Mouse (Mus musculus) ES-E14 (cell line): ENCODE data around the gene Chtf18. TPM values are rescaled to one million over a fixed set of nuclear protein-coding genes. Genes with fewer than 3 reads are reported as not detected.

Experiments used
- DNase-seq: peaks from one replicate; pipeline ENCODE4 v3.0.0-alpha.2; 2013; ENCODE audit warnings: low read depth, low spot score
- H3K27ac ChIP-seq: 2 replicates; pipeline ENCODE4 v1.5.1; 2012; ENCODE audit warnings: low read depth, mild to moderate bottlenecking, low read length, moderate library complexity, mixed read lengths; ENCODE audit not compliant: poor library complexity, insufficient read depth, severe bottlenecking
- H3K36me3 ChIP-seq: 2 replicates; pipeline ENCODE4 v1.6.1; 2012; ENCODE audit warnings: mild to moderate bottlenecking, low read length, moderate library complexity, mixed read lengths; ENCODE audit not compliant: control insufficient read depth, poor library complexity, insufficient read depth, severe bottlenecking
- H3K4me1 ChIP-seq, 2 experiments: fragments of 150-350 bp in 1 of 2; sonication (generic) in 1 of 2; 2 replicates each; pipeline ENCODE4 v1.6.1; 2012; ENCODE audit warnings: low read length in 2 of 2, mild to moderate bottlenecking in 1 of 2, mixed read lengths in 1 of 2; ENCODE audit not compliant: control insufficient read depth in 2 of 2, insufficient read depth in 2 of 2, poor library complexity in 1 of 2
- H3K4me3 ChIP-seq, 2 experiments: fragments of 150-350 bp in 1 of 2; sonication (generic) in 1 of 2; 2 replicates each; pipeline ENCODE4 v1.5.1; 2012; ENCODE audit warnings: low read length in 2 of 2, low read depth in 1 of 2, mild to moderate bottlenecking in 1 of 2, mixed read lengths in 1 of 2; ENCODE audit not compliant: insufficient read depth in 1 of 2, poor library complexity in 1 of 2, severe bottlenecking in 1 of 2
- H3K9ac ChIP-seq: 2 replicates; pipeline ENCODE4 v1.6.1; 2012; ENCODE audit warnings: low read depth, mild to moderate bottlenecking, low read length, mixed read lengths; ENCODE audit not compliant: poor library complexity, insufficient read depth, severe bottlenecking
- H3K9me3 ChIP-seq: fragments of 150-350 bp; sonication (generic); 2 replicates; pipeline ENCODE4 v1.6.1; 2012; ENCODE audit warnings: low read depth, mild to moderate bottlenecking, low read length; ENCODE audit not compliant: control insufficient read depth, insufficient read depth
- CHD2 ChIP-seq: IDR thresholded peaks from 2 replicates; pipeline ENCODE4 v1.6.1; 2014; ENCODE audit warnings: mild to moderate bottlenecking, low read depth, low read length, inconsistent platforms
- HCFC1 ChIP-seq: IDR thresholded peaks from 2 replicates; pipeline ENCODE4 v1.6.1; 2012; ENCODE audit warnings: low read length, inconsistent platforms, borderline replicate concordance; ENCODE audit not compliant: insufficient read depth
- MAFK ChIP-seq: IDR thresholded peaks from 2 replicates; pipeline ENCODE4 v1.6.1; 2014; ENCODE audit warnings: mild to moderate bottlenecking, low read depth, low read length, inconsistent platforms; ENCODE audit not compliant: insufficient read depth
- ZC3H11A ChIP-seq: IDR thresholded peaks from 2 replicates; pipeline ENCODE4 v1.6.1; 2012; ENCODE audit warnings: low read depth, mild to moderate bottlenecking, inconsistent platforms, low read length, borderline replicate concordance
- ZNF384 ChIP-seq: IDR thresholded peaks from 2 replicates; pipeline ENCODE4 v1.6.1; 2012; ENCODE audit warnings: low read depth, low read length, inconsistent platforms
- in situ Hi-C, 2 experiments: fragments of 600-800 bp; cut with MboI; formaldehyde crosslinking; loops; one replicate each; pipeline ENCODE4 v1.15.1; 2025; ENCODE audit warnings: low sequenced_read_pairs in 2 of 2, inconsistent platforms in 1 of 2; ENCODE audit not compliant: unreplicated experiment in 2 of 2
- total RNA-seq: library from RNA; depleted of rRNA; stranded (reverse); fragments of 300-350 nt; gene quantifications from 2 replicates; pipeline ENCODE4 v1.2.3, GENCODE M21; 2012; rRNA removed

Gene Chtf18
- total RNA-seq, result 102 and 151 TPM in 2 replicates

DNA sequence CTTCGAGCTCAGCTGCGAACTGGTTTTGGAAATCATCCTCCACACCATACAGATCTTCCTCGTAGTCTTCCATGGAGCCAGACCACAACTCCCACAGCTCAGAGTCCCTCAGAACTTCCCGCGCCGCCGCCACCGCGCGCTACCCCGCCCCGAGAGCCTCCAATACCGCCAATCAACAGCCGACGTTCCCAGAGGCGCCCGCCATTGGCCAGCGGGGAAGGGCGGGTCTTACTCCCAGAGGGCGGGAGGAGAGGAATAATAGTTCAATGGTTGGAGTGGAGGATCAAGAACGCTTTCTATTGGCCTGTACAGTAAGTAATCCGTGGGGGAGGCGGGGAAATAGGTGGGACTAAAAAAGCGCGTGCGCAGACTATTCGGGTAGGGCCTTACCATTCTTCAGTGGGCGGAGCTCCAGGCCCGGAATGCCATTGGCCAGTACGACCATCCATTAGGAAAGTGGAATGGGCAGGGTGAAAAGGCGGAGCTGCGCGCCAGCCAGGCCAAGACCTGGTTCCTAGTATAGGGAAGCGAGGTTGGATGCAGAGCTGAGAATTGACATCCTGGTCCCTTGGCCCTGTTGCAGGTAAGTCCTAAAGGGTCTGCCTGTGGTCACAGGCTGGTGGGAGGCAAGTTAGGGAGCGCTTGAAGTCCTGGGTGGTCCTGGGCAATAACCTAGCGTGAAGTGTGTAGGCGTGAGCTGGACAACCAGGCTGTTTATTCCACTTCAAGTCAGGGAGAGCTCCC, at the start of gene Chtf18, which contains the start of gene Rpusd1:
Chtf18 (minus strand) TSS at position 155 of the 744 bp plus-strand sequence.
Rpusd1 (plus strand) TSS at position 406 of the 744 bp plus-strand sequence.
- H3K4me3 ChIP-seq, result peak within 1 kb of the TSS; percentile 84 to 98
- H3K36me3 ChIP-seq, result peaks cover 27% of the 10 kb centered on the region
- peak within 1 kb of the TSS; percentile 93 for H3K9ac ChIP-seq
- H3K4me1 ChIP-seq, result peaks cover 4 to 24% of the 10 kb centered on the region in 2 experiments; a peak in 2 of 4 replicates
- no peaks in the 10 kb centered on the region for H3K9me3 ChIP-seq
- no peak for TF ChIP-seq HCFC1
- no peak for TF ChIP-seq ZNF384
- TF ChIP-seq CHD2, result no peak; the same call in 1 of the 2 replicates
- no peak for TF ChIP-seq MAFK
- no peak for TF ChIP-seq ZC3H11A
- H3K27ac ChIP-seq, result 0 out of 2 replicates have a peak within 1 kb of the TSS, but pooled peaks have one; percentile 30
- in situ Hi-C loops, result no loop called here
- DNase-seq, result peak; percentile 100

DNA sequence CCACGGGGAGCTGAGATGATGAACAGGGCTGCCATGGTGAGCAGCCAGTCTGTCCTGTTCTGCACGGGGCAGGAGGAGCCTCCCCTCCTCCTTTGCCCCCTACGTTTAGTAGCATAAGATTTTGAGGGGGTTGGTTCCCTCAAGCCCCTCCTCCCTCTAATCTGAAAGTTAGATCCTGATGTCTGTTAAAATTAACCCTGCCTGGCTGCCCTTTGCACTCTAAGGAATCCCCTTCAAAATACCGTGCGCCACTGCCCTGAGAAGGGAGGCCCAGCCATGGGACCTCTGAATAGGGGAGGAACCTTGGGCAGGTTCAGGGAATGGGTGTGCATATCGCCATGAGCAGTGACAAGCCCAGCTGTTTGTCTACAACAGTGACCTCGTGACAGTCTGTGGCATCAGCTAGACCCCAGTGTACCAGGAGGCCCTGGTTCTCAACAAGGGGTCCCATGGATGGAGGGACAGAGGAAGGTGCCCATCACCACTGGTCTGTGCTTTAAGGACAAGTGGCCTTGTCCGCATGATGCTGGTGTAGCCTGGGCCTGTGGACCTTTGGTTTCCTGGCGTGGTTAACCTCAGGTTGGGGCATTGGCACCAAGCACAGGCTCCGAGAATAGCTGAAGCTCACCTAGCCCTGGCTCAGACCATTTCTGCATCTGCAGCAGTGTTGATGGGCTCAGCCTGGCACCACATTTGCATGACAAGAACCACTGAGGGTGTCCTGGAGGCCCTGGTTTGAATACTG, 48.3 kb upstream of the Chtf18 start:
- no peak overlapping the region for H3K9ac ChIP-seq

GRCm38 (mm10) chr17:25773549-25774120, 46.4 kb upstream of the Chtf18 start, which contains the start of gene Narfl:
Narfl (plus strand) TSS chr17:25773776.
- TF ChIP-seq ZNF384 (no peak), HCFC1 (peak; percentile 98)
- Histone ChIP-seq H3K9ac (peak within 1 kb of the TSS; percentile 93), H3K27ac (no peak within 1 kb of the TSS)

More for the DNA sequence above, 48.3 kb upstream of the Chtf18 start:
- H3K4me1 ChIP-seq, result peaks cover 2 to 3% of the 10 kb centered on the region in 2 experiments; a peak in 1 of 4 replicates
- H3K9me3 ChIP-seq, result no peaks in the 10 kb centered on the region
- no peak overlapping the region for H3K27ac ChIP-seq
- H3K4me3 ChIP-seq, result no peak overlapping the region
- H3K36me3 ChIP-seq, result peaks cover 20% of the 10 kb centered on the region
- in situ Hi-C loops, result no loop called here
- TF ChIP-seq ZC3H11A, result no peak
- no peak for TF ChIP-seq CHD2
- TF ChIP-seq HCFC1, result no peak
- TF ChIP-seq ZNF384, result no peak
- no peak for TF ChIP-seq MAFK
- no peak for DNase-seq

GRCm38 (mm10) chr17:25769331-25769730, 42.1 kb upstream of the Chtf18 start:
- in situ Hi-C loops, result no loop called here
- TF ChIP-seq CHD2 (no peak), ZNF384 (no peak), ZC3H11A (no peak), HCFC1 (no peak), MAFK (no peak)
- Histone ChIP-seq H3K27ac (no peak overlapping the region), H3K9me3 (no peaks in the 10 kb centered on the region), H3K9ac (no peak overlapping the region), H3K36me3 (no peaks in the 10 kb centered on the region), H3K4me3 (no peak overlapping the region), H3K4me1 (peaks cover 1 to 2% of the 10 kb centered on the region in 2 experiments; a peak in 1 of 4 replicates)
- no peak for DNase-seq

More at GRCm38 (mm10) chr17:25773549-25774120, 46.4 kb upstream of the Chtf18 start, which contains the start of gene Narfl:
- DNase-seq, result peak; percentile 99
- Histone ChIP-seq H3K36me3 (peaks cover 8% of the 10 kb centered on the region), H3K4me3 (peak within 1 kb of the TSS; percentile 86 to 93), H3K9me3 (no peaks in the 10 kb centered on the region), H3K4me1 (peaks cover 2 to 3% of the 10 kb centered on the region in 2 experiments; a peak in 1 of 4 replicates)
- in situ Hi-C loops, result no loop called here
